ENCODE assay signal across 8 mouse cellular contexts in genomic region chr13:23738677-23739068, GRCm38 (mm10). TPM values are rescaled to one million over a fixed set of nuclear protein-coding genes. Genes with fewer than 3 reads are reported as not detected.
DNase-seq lines count a peak whose midpoint lies in the region; ATAC-seq and TF ChIP-seq lines count a peak whose summit lies in the region.

Gene Hist1h1c, plus strand, starts transcription at chr13:23738808.

- intact Hi-C loops in heart, postnatal 36 days (cut with DNase I): loop anchor here (2.0 to 5.0 kb wide), 2 partner anchors 118 to 151 kb away; partner anchors contain the start of gene Hist1h2be

- H3K36me3 ChIP-seq in G1E (replicated peaks): no peaks in the 10 kb centered on the region
- no peaks in the 10 kb centered on the region for H3K36me3 ChIP-seq in forebrain, postnatal 0 days (ENCODE audit: insufficient read depth)
- H3K36me3 ChIP-seq in lung, embryonic 14.5 days (ENCODE audit: insufficient read depth): no peaks in the 10 kb centered on the region

- H3K4me2 ChIP-seq in forebrain, postnatal 0 days (ENCODE audit: low read depth): peak within 1 kb of the TSS; percentile 100
- peak within 1 kb of the TSS; percentile 90 for H3K4me2 ChIP-seq in lung, embryonic 14.5 days

- no peaks in the 10 kb centered on the region for H3K27me3 ChIP-seq in G1E (ENCODE audit: insufficient read depth, low read length)
- no peaks in the 10 kb centered on the region for H3K27me3 ChIP-seq in cerebellum, adult 2 months (ENCODE audit: control insufficient read depth, insufficient read depth, low read length)
- no peaks in the 10 kb centered on the region for H3K27me3 ChIP-seq in forebrain, postnatal 0 days (ENCODE audit: insufficient read depth, low read length)
- no peaks in the 10 kb centered on the region for H3K27me3 ChIP-seq in lung, embryonic 14.5 days (ENCODE audit: insufficient read depth, low read length)

- TF ChIP-seq CTCF in G1E (IDR thresholded peaks at IDR 0.05; ENCODE audit: low read depth, low read length): no peak
- no peak for TF ChIP-seq CTCF in cerebellum, adult 2 months (IDR thresholded peaks at IDR 0.05; ENCODE audit: borderline replicate concordance, insufficient read depth, low read depth, low read length)
- peak; percentile 16; the same call in 1 of the 2 replicates for TF ChIP-seq CTCF in forebrain, postnatal 0 days (IDR thresholded peaks at IDR 0.05; ENCODE audit: low read depth)
- TF ChIP-seq CTCF in layer of hippocampus, adult 2 months (conservative IDR thresholded peaks at IDR 0.05): no peak
- peak; percentile 29; the same call in 1 of the 2 replicates for TF ChIP-seq CTCF in lung, embryonic 14.5 days (IDR thresholded peaks at IDR 0.05; ENCODE audit: low read depth)

- ATAC-seq in G1E (ENCODE audit: extremely low read depth, insufficient number of reproducible peaks, low FRiP score, poor library complexity, severe bottlenecking): peak; percentile 69
- ATAC-seq in forebrain, postnatal 0 days: peak; percentile 93
- ATAC-seq in lung, embryonic 14.5 days (ENCODE audit: insufficient read depth): peak; percentile 94
- peak; percentile 76 for ATAC-seq in neutrophil, adult 5-6 weeks (ENCODE audit: extremely low read depth, insufficient number of reproducible peaks, low FRiP score, poor library complexity, severe bottlenecking)

- H3K9ac ChIP-seq in forebrain, postnatal 0 days: peak within 1 kb of the TSS; percentile 80
- H3K9ac ChIP-seq in lung, embryonic 14.5 days: peak within 1 kb of the TSS; percentile 94

- WGBS in cerebellum, adult 2 months: under 1% methylated on average over 38 of the region's 38 CpGs
- 3% methylated on average over 30 of the region's 38 CpGs for WGBS in forebrain, postnatal 0 days
- under 1% methylated on average over 30 of the region's 38 CpGs for WGBS in lung, embryonic 14.5 days

- no peaks in the 10 kb centered on the region for H3K9me3 ChIP-seq in G1E (replicated peaks)
- H3K9me3 ChIP-seq in forebrain, postnatal 0 days (ENCODE audit: low read length): no peaks in the 10 kb centered on the region
- H3K9me3 ChIP-seq in lung, embryonic 14.5 days (ENCODE audit: low read depth, low read length): no peaks in the 10 kb centered on the region

- peak within 1 kb of the TSS; percentile 45; the same call in 1 of the 2 replicates for H3K27ac ChIP-seq in cerebellum, adult 2 months (ENCODE audit: insufficient read depth, low read length)
- peak within 1 kb of the TSS; percentile 80 for H3K27ac ChIP-seq in forebrain, postnatal 0 days (ENCODE audit: low read depth, low read length)
- peak within 1 kb of the TSS; percentile 95 for H3K27ac ChIP-seq in layer of hippocampus, adult 2 months
- peak within 1 kb of the TSS; percentile 100 for H3K27ac ChIP-seq in lung, embryonic 14.5 days (ENCODE audit: low read depth)

- peaks cover 21% of the 10 kb centered on the region for H3K4me1 ChIP-seq in G1E (ENCODE audit: insufficient read depth, low read depth, low read length)
- no peaks in the 10 kb centered on the region for H3K4me1 ChIP-seq in cerebellum, adult 2 months (ENCODE audit: control insufficient read depth, insufficient read depth, low read length)
- peaks cover 6% of the 10 kb centered on the region for H3K4me1 ChIP-seq in forebrain, postnatal 0 days (ENCODE audit: insufficient read depth)
- H3K4me1 ChIP-seq in lung, embryonic 14.5 days (ENCODE audit: insufficient read depth): 0 out of 2 replicates have a peak, but pooled peaks cover 5% of the 10 kb centered on the region

- TF ChIP-seq POLR2A in cerebellum, adult 2 months (IDR thresholded peaks at IDR 0.05; ENCODE audit: borderline replicate concordance, insufficient read depth, low read length): peak; percentile 51; the same call in 1 of the 2 replicates

- H3K4me3 ChIP-seq in G1E (ENCODE audit: low read depth, low read length): peak within 1 kb of the TSS; percentile 71
- H3K4me3 ChIP-seq in cerebellum, adult 2 months (replicated peaks; ENCODE audit: insufficient read depth, low read depth, low read length): peak within 1 kb of the TSS; percentile 49
- peak within 1 kb of the TSS; percentile 51 for H3K4me3 ChIP-seq in forebrain, postnatal 0 days (ENCODE audit: low read depth, low read length)
- peak within 1 kb of the TSS; percentile 87 for H3K4me3 ChIP-seq in layer of hippocampus, adult 2 months
- peak within 1 kb of the TSS; percentile 63 for H3K4me3 ChIP-seq in lung, embryonic 14.5 days (ENCODE audit: low read depth, low read length)

- DNase-seq in G1E (ENCODE audit: low spot score): peak; percentile 84
- DNase-seq in cerebellum, adult 2 months: peak; percentile 78 to 80
- peak; percentile 93 for DNase-seq in forebrain, postnatal 0 days
- peak; percentile 89 to 93 for DNase-seq in heart, postnatal 36 days
- DNase-seq in layer of hippocampus, adult 2 months (ENCODE audit: low spot score in 2 of 2): peak; percentile 80 to 84
- peak; percentile 97 for DNase-seq in lung, embryonic 14.5 days
- peak; percentile 96 for DNase-seq in testis, postnatal 14 days (ENCODE audit: low spot score)

RNA-seq across cellular contexts. Expression of gene Hist1h1c, which starts in this region (rescaled TPM):
- 471 and 514 TPM in 2 replicates for total RNA-seq in G1E (2014; fragmentation: Nextera tagmentation)
- total RNA-seq in G1E (2017): 589 and 623 TPM in 2 replicates
- 10.5 and 25.6 TPM in 2 replicates for polyA plus RNA-seq in G1E (2012)
- 34.6 and 42.8 TPM in 2 replicates for polyA plus RNA-seq in cerebellum, adult 2 months (2012; rRNA removed)
- total RNA-seq in forebrain, postnatal 0 days (2014; rRNA removed): 475 and 498 TPM in 2 replicates
- polyA plus RNA-seq in forebrain, postnatal 0 days (2015; fragmentation: Nextera tagmentation; extraction: Ambion mirVana): 24.0 and 26.3 TPM in 2 replicates
- 100 to 1,000 TPM; 186 to 225 TPM for total RNA-seq in heart, postnatal 36 days (2021)
- 10 to 100 TPM; 59.1 to 68.1 TPM for total RNA-seq in layer of hippocampus, adult 2 months (2021)
- 30.5 and 32.3 TPM in 2 replicates for polyA plus RNA-seq in lung, embryonic 14.5 days (2014; fragmentation: Nextera tagmentation; extraction: Ambion mirVana)
- 712 and 764 TPM in 2 replicates for total RNA-seq in neutrophil, adult 5-6 weeks (2017)

Comparison
In these comparisons a context has a peak if more than half of its experiments do, and no peak if none do; other contexts are left out.
1. Peak in every context shown above with its lines: DNase-seq, ATAC-seq, H3K4me3 ChIP-seq and H3K27ac ChIP-seq.
2. CTCF ChIP-seq: peak in forebrain, postnatal 0 days (single experiment) and lung, embryonic 14.5 days (single experiment); none in G1E (single experiment), cerebellum, adult 2 months (single experiment) and layer of hippocampus, adult 2 months (single experiment).
3. H3K27ac ChIP-seq: peak in every context shown above with its lines; median percentile 100 in lung, embryonic 14.5 days; 95 in layer of hippocampus, adult 2 months; 80 in forebrain, postnatal 0 days; 45 in cerebellum, adult 2 months.